Mouse (Mus musculus): ENCODE data around the gene Pink1. TPM values are rescaled to one million over a fixed set of nuclear protein-coding genes. Genes with fewer than 3 reads are reported as not detected.
A peak's percentile ranks its signal among the peaks of the same experiment; 100 is the strongest.

Pink1 gene
- total RNA-seq, 1 experiment, result 13.4 TPM

- Histone ChIP-seq H3K27ac (ENCODE audit: insufficient read depth, low read depth, low read length, poor library complexity, severe bottlenecking) (no peak overlapping the region), H3K36me3 (ENCODE audit: control insufficient read depth, insufficient read depth, low read length, poor library complexity, severe bottlenecking) (peaks cover 54% of the 10 kb centered on the region), H3K4me1 (ENCODE audit: control insufficient read depth in 2 of 2, insufficient read depth in 2 of 2, low read length in 2 of 2, poor library complexity in 1 of 2) (peaks cover 5% of the 10 kb centered on the region in 2 experiments; a peak in 2 of 4 replicates), H3K9ac (ENCODE audit: insufficient read depth, low read depth, low read length, poor library complexity, severe bottlenecking) (no peak overlapping the region), H3K4me3 (ENCODE audit: insufficient read depth in 1 of 2, low read depth in 1 of 2, low read length in 2 of 2, poor library complexity in 1 of 2, severe bottlenecking in 1 of 2) (no peak overlapping the region), H3K9me3 (ENCODE audit: control insufficient read depth, insufficient read depth, low read depth, low read length) (no peaks in the 10 kb centered on the region)
- TF ChIP-seq ZNF384 (IDR thresholded peaks at IDR 0.05; ENCODE audit: low read depth, low read length) (no peak), MAFK (IDR thresholded peaks at IDR 0.05; ENCODE audit: insufficient read depth, low read depth, low read length) (no peak), HCFC1 (IDR thresholded peaks at IDR 0.05; ENCODE audit: borderline replicate concordance, insufficient read depth, low read length) (no peak), CHD2 (IDR thresholded peaks at IDR 0.05; ENCODE audit: low read depth, low read length) (no peak)
- in situ Hi-C loops (cut with MboI; ENCODE audit: low sequenced_read_pairs in 2 of 2, unreplicated experiment in 2 of 2), result loop anchor here in 1 of 2 experiments (10.0 kb wide), 1 partner anchor 346 kb away; no protein-coding TSS in a partner anchor
- DNase-seq (ENCODE audit: low read depth, low spot score), result no peak
Measured at GRCm38 (mm10) chr4:138310311-138310910, 15.7 kb downstream of the Pink1 start.

GRCm38 (mm10) chr4:138307739-138308138, 18.4 kb downstream of the Pink1 start:
- Histone ChIP-seq H3K9me3 (ENCODE audit: control insufficient read depth, insufficient read depth, low read depth, low read length) (no peaks in the 10 kb centered on the region), H3K27ac (ENCODE audit: insufficient read depth, low read depth, low read length, poor library complexity, severe bottlenecking) (no peak overlapping the region), H3K36me3 (ENCODE audit: control insufficient read depth, insufficient read depth, low read length, poor library complexity, severe bottlenecking) (peaks cover 47% of the 10 kb centered on the region), H3K4me3 (ENCODE audit: insufficient read depth in 1 of 2, low read depth in 1 of 2, low read length in 2 of 2, poor library complexity in 1 of 2, severe bottlenecking in 1 of 2) (no peak overlapping the region), H3K4me1 (ENCODE audit: control insufficient read depth in 2 of 2, insufficient read depth in 2 of 2, low read length in 2 of 2, poor library complexity in 1 of 2) (peaks cover 5 to 7% of the 10 kb centered on the region in 2 experiments; a peak in 2 of 4 replicates), H3K9ac (ENCODE audit: insufficient read depth, low read depth, low read length, poor library complexity, severe bottlenecking) (no peak overlapping the region)
- in situ Hi-C loops (cut with MboI; ENCODE audit: low sequenced_read_pairs in 2 of 2, unreplicated experiment in 2 of 2), result no loop called here
- DNase-seq (ENCODE audit: low read depth, low spot score), result no peak
- no peak for TF ChIP-seq CHD2 (IDR thresholded peaks at IDR 0.05; ENCODE audit: low read depth, low read length)
- no peak for TF ChIP-seq ZC3H11A (IDR thresholded peaks at IDR 0.05; ENCODE audit: borderline replicate concordance, low read depth, low read length)
- TF ChIP-seq ZNF384 (IDR thresholded peaks at IDR 0.05; ENCODE audit: low read depth, low read length), result no peak
- no peak for TF ChIP-seq HCFC1 (IDR thresholded peaks at IDR 0.05; ENCODE audit: borderline replicate concordance, insufficient read depth, low read length)
- no peak for TF ChIP-seq MAFK (IDR thresholded peaks at IDR 0.05; ENCODE audit: insufficient read depth, low read depth, low read length)

GRCm38 (mm10) chr4:138307025-138307424, 19.1 kb downstream of the Pink1 start:
- Histone ChIP-seq H3K9me3 (ENCODE audit: control insufficient read depth, insufficient read depth, low read depth, low read length) (no peaks in the 10 kb centered on the region), H3K4me3 (ENCODE audit: insufficient read depth in 1 of 2, low read depth in 1 of 2, low read length in 2 of 2, poor library complexity in 1 of 2, severe bottlenecking in 1 of 2) (no peak overlapping the region), H3K4me1 (ENCODE audit: control insufficient read depth in 2 of 2, insufficient read depth in 2 of 2, low read length in 2 of 2, poor library complexity in 1 of 2) (peaks cover 5 to 7% of the 10 kb centered on the region in 2 experiments; a peak in 2 of 4 replicates), H3K36me3 (ENCODE audit: control insufficient read depth, insufficient read depth, low read length, poor library complexity, severe bottlenecking) (peaks cover 42% of the 10 kb centered on the region), H3K27ac (ENCODE audit: insufficient read depth, low read depth, low read length, poor library complexity, severe bottlenecking) (no peak overlapping the region), H3K9ac (ENCODE audit: insufficient read depth, low read depth, low read length, poor library complexity, severe bottlenecking) (no peak overlapping the region)
- in situ Hi-C loops (cut with MboI; ENCODE audit: low sequenced_read_pairs in 2 of 2, unreplicated experiment in 2 of 2), result no loop called here
- no peak for TF ChIP-seq MAFK (IDR thresholded peaks at IDR 0.05; ENCODE audit: insufficient read depth, low read depth, low read length)
- no peak for TF ChIP-seq CHD2 (IDR thresholded peaks at IDR 0.05; ENCODE audit: low read depth, low read length)
- TF ChIP-seq ZC3H11A (IDR thresholded peaks at IDR 0.05; ENCODE audit: borderline replicate concordance, low read depth, low read length), result no peak
- no peak for TF ChIP-seq HCFC1 (IDR thresholded peaks at IDR 0.05; ENCODE audit: borderline replicate concordance, insufficient read depth, low read length)
- TF ChIP-seq ZNF384 (IDR thresholded peaks at IDR 0.05; ENCODE audit: low read depth, low read length), result no peak
- DNase-seq (ENCODE audit: low read depth, low spot score), result no peak

DNA sequence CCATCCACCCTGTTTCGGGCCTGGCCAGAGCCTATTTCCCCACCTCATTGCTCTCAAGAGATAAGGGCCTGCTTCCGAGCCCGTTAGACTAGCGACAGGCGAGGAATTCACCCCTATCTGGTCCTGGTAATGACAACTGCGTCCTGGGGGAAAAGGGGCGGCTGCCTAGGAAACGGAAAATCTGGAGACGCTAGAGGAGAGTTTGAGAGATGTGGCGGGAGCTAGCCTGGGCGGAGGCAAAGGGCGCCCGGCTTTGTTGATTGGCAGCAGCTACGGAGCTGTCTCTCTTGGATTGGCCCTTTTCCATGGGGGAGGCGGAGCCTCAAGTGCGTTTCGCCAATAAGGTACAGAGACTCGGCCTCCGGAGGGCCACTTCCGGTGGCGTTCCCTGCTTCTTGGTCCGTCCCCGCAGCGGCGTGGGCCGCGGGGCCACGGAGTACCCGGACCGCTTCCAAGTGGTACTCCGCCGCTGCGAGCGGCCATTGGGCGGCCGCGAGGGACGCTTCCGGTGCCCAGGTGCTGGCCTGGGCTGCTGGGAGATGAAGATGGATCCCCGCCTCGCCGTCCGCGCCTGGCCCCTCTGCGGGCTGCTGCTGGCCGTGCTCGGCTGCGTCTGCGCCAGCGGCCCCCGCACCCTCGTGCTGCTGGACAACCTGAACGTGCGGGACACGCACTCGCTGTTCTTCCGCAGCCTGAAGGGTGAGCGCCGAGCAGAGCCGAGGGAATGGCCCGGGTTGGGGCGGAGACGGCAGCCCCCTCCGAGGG, 21.6 kb downstream of the Pink1 start, which contains the start of gene Ddost:
Ddost (plus strand) TSS at position 391 of the 765 bp plus-strand sequence.
- Histone ChIP-seq H3K9ac (ENCODE audit: insufficient read depth, low read depth, low read length, poor library complexity, severe bottlenecking) (peak within 1 kb of the TSS; percentile 96), H3K27ac (ENCODE audit: insufficient read depth, low read depth, low read length, poor library complexity, severe bottlenecking) (peak within 1 kb of the TSS; percentile 32; the same call in 1 of the 2 replicates), H3K36me3 (ENCODE audit: control insufficient read depth, insufficient read depth, low read length, poor library complexity, severe bottlenecking) (peaks cover 19% of the 10 kb centered on the region), H3K4me3 (ENCODE audit: insufficient read depth in 1 of 2, low read depth in 1 of 2, low read length in 2 of 2, poor library complexity in 1 of 2, severe bottlenecking in 1 of 2) (peak within 1 kb of the TSS; percentile 89 to 97), H3K4me1 (ENCODE audit: control insufficient read depth in 2 of 2, insufficient read depth in 2 of 2, low read length in 2 of 2, poor library complexity in 1 of 2) (peaks cover 5 to 7% of the 10 kb centered on the region in 2 experiments; a peak in 2 of 4 replicates), H3K9me3 (ENCODE audit: control insufficient read depth, insufficient read depth, low read depth, low read length) (no peaks in the 10 kb centered on the region)
- in situ Hi-C loops (cut with MboI; ENCODE audit: low sequenced_read_pairs in 2 of 2, unreplicated experiment in 2 of 2), result no loop called here
- TF ChIP-seq ZC3H11A (IDR thresholded peaks at IDR 0.05; ENCODE audit: borderline replicate concordance, low read depth, low read length) (no peak), MAFK (IDR thresholded peaks at IDR 0.05; ENCODE audit: insufficient read depth, low read depth, low read length) (no peak), HCFC1 (IDR thresholded peaks at IDR 0.05; ENCODE audit: borderline replicate concordance, insufficient read depth, low read length) (peak; percentile 87), CHD2 (IDR thresholded peaks at IDR 0.05; ENCODE audit: low read depth, low read length) (peak; percentile 85)
- DNase-seq (ENCODE audit: low read depth, low spot score), result peak; percentile 98

Data from ES-E14 (cell line).